10 mouse cellular contexts compared by ENCODE assay signal in the genomic region with DNA sequence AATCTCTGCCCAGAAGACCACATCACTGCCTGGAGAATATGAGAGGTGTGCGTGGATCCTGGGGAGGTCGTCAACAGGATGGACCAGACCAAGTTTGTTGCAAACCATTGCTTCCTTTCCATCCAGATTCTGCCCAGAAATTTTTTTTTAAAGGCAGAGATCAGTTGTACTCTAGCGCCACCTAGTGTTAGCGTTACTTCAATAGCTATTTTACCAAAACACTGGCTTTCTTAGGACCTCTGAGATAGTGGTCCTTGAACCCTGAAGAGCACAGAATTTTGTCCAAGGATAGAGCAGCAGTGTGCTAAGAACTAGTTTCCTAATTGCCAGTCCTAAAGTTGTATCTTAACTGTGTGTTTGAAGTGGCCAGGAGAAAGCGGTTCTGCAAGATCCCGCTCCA. TPM values are rescaled to one million over a fixed set of nuclear protein-coding genes. Genes with fewer than 3 reads are reported as not detected.
DNase-seq lines count a peak whose midpoint lies in the region; ATAC-seq and TF ChIP-seq lines count a peak whose summit lies in the region.
"Had no signal": no experiment of that assay in that cellular context is flagged by ENCODE, and none has a peak within 500 bp of the region (broad histone marks: within the 10 kb centered on the region; RNA-seq: fewer than 3 reads in every experiment).

No protein-coding gene starts in this region.

- H3K4me1 ChIP-seq in kidney, adult 2 months (ENCODE audit: control insufficient read depth, insufficient read depth, low read length): no peaks in the 10 kb centered on the region
- no peaks in the 10 kb centered on the region for H3K4me1 ChIP-seq in kidney, embryonic 14.5 days (ENCODE audit: control insufficient read depth, insufficient read depth, low read length)
- no peaks in the 10 kb centered on the region for H3K4me1 ChIP-seq in G1E (ENCODE audit: insufficient read depth, low read depth, low read length)
- no peaks in the 10 kb centered on the region for H3K4me1 ChIP-seq in cerebellum, adult 2 months (ENCODE audit: control insufficient read depth, insufficient read depth, low read length)
- H3K4me1 ChIP-seq in heart, embryonic 10.5 days: peaks cover 5% of the 10 kb centered on the region; the same call in 1 of the 2 replicates
- H3K4me1 ChIP-seq: embryonic facial prominence, embryonic 15.5 days had no signal

- H3K36me3 ChIP-seq in kidney, adult 2 months (ENCODE audit: control insufficient read depth, insufficient read depth, low read length): no peaks in the 10 kb centered on the region
- H3K36me3 ChIP-seq in kidney, embryonic 14.5 days (ENCODE audit: control insufficient read depth, insufficient read depth, low read length): no peaks in the 10 kb centered on the region
- no peaks in the 10 kb centered on the region for H3K36me3 ChIP-seq in G1E (replicated peaks)
- H3K36me3 ChIP-seq in heart, embryonic 10.5 days: no peaks in the 10 kb centered on the region
- H3K36me3 ChIP-seq: embryonic facial prominence, embryonic 15.5 days; limb, embryonic 15.5 days had no signal

- H3K27ac ChIP-seq in kidney, adult 2 months (ENCODE audit: insufficient read depth, low read depth, low read length): no peak overlapping the region
- no peak overlapping the region for H3K27ac ChIP-seq in kidney, embryonic 14.5 days (ENCODE audit: low read depth, low read length)
- H3K27ac ChIP-seq in cerebellum, adult 2 months (ENCODE audit: insufficient read depth, low read length): no peak overlapping the region
- H3K27ac ChIP-seq in heart, embryonic 10.5 days: no peak overlapping the region
- H3K27ac ChIP-seq: embryonic facial prominence, embryonic 15.5 days; limb, embryonic 15.5 days had no signal

- DNase-seq in kidney, adult 2 months: peak; percentile 42
- DNase-seq in G1E (ENCODE audit: low spot score): peak; percentile 15
- peak; percentile 11 to 31 for DNase-seq in cerebellum, adult 2 months
- DNase-seq in heart, embryonic 10.5 days (ENCODE audit: low spot score): peak; percentile 68
- DNase-seq in left cerebral cortex, postnatal 25 days (ENCODE audit: low spot score in 2 of 2): peak; percentile 55 to 66
- peak; percentile 5 to 10 for DNase-seq in natural killer cell, adult 2 months (ENCODE audit: low spot score in 2 of 2)
- no peak for DNase-seq in urinary bladder, postnatal 10 days (ENCODE audit: low spot score)

- no peak overlapping the region for H3K4me2 ChIP-seq in kidney, embryonic 14.5 days (replicated peaks; ENCODE audit: low read depth, low read length)
- H3K4me2 ChIP-seq: embryonic facial prominence, embryonic 15.5 days; limb, embryonic 15.5 days had no signal

- intact Hi-C loops in left cerebral cortex, postnatal 25 days (cut with DNase I): loop anchor here (2.0 to 5.0 kb wide), 4 partner anchors 61 to 501 kb away; no protein-coding TSS in a partner anchor

- no peak overlapping the region for H3K9ac ChIP-seq in kidney, embryonic 14.5 days (ENCODE audit: low read depth, low read length)
- H3K9ac ChIP-seq: embryonic facial prominence, embryonic 15.5 days; limb, embryonic 15.5 days had no signal

- 23% methylated on average over 6 of the region's 6 CpGs for WGBS in kidney, adult 2 months
- 28% methylated on average over 6 of the region's 6 CpGs for WGBS in kidney, embryonic 14.5 days
- WGBS in cerebellum, adult 2 months: 27% methylated on average over 6 of the region's 6 CpGs
- 25% methylated on average over 6 of the region's 6 CpGs for WGBS in heart, embryonic 10.5 days

- TF ChIP-seq POLR2A in kidney, adult 2 months (IDR thresholded peaks at IDR 0.05; ENCODE audit: low read depth, low read length): no peak
- TF ChIP-seq POLR2A in cerebellum, adult 2 months (IDR thresholded peaks at IDR 0.05; ENCODE audit: borderline replicate concordance, insufficient read depth, low read length): no peak

- H3K9me3 ChIP-seq in kidney, embryonic 14.5 days (ENCODE audit: control insufficient read depth, low read length): no peaks in the 10 kb centered on the region
- H3K9me3 ChIP-seq in G1E (replicated peaks): no peaks in the 10 kb centered on the region
- no peaks in the 10 kb centered on the region for H3K9me3 ChIP-seq in heart, embryonic 10.5 days
- H3K9me3 ChIP-seq: embryonic facial prominence, embryonic 15.5 days; limb, embryonic 15.5 days had no signal

- no peak for ATAC-seq in kidney, embryonic 14.5 days (ENCODE audit: low FRiP score, low TSS enrichment)
- no peak for ATAC-seq in G1E (ENCODE audit: extremely low read depth, insufficient number of reproducible peaks, low FRiP score, poor library complexity, severe bottlenecking)

- no peak overlapping the region for H3K4me3 ChIP-seq in kidney, adult 2 months (ENCODE audit: insufficient read depth, low read depth, low read length)
- no peak overlapping the region for H3K4me3 ChIP-seq in kidney, embryonic 14.5 days (ENCODE audit: low read length)
- H3K4me3 ChIP-seq in G1E (ENCODE audit: low read depth, low read length): no peak overlapping the region
- no peak overlapping the region for H3K4me3 ChIP-seq in cerebellum, adult 2 months (replicated peaks; ENCODE audit: insufficient read depth, low read depth, low read length)
- no peak overlapping the region for H3K4me3 ChIP-seq in heart, embryonic 10.5 days
- H3K4me3 ChIP-seq: embryonic facial prominence, embryonic 15.5 days; limb, embryonic 15.5 days had no signal

- no peaks in the 10 kb centered on the region for H3K27me3 ChIP-seq in kidney, adult 2 months (replicated peaks; ENCODE audit: control insufficient read depth, insufficient read depth, low read length)
- no peaks in the 10 kb centered on the region for H3K27me3 ChIP-seq in kidney, embryonic 14.5 days (ENCODE audit: control insufficient read depth, insufficient read depth, low read length)
- peaks cover 4% of the 10 kb centered on the region; the same call in 1 of the 2 replicates for H3K27me3 ChIP-seq in G1E (ENCODE audit: insufficient read depth, low read length)
- H3K27me3 ChIP-seq in cerebellum, adult 2 months (ENCODE audit: control insufficient read depth, insufficient read depth, low read length): no peaks in the 10 kb centered on the region
- no peaks in the 10 kb centered on the region for H3K27me3 ChIP-seq in heart, embryonic 10.5 days (ENCODE audit: insufficient read depth, poor library complexity, severe bottlenecking)
- H3K27me3 ChIP-seq: embryonic facial prominence, embryonic 15.5 days had no signal

- TF ChIP-seq CTCF in kidney, adult 2 months (conservative IDR thresholded peaks at IDR 0.05; ENCODE audit: insufficient read depth, insufficient read length, low read depth, low read length): peak; percentile 31; the same call in 1 of the 2 replicates
- peak; percentile 27; the same call in 1 of the 2 replicates for TF ChIP-seq CTCF in G1E (IDR thresholded peaks at IDR 0.05; ENCODE audit: low read depth, low read length)
- TF ChIP-seq CTCF in cerebellum, adult 2 months (IDR thresholded peaks at IDR 0.05; ENCODE audit: borderline replicate concordance, insufficient read depth, low read depth, low read length): peak; percentile 42; the same call in 1 of the 2 replicates

RNA-seq across cellular contexts. Expression of a gene that starts 47.6 kb away (rescaled TPM):
- polyA plus RNA-seq in kidney, adult 2 months (2012; rRNA removed): not detected in 2 replicates
- not detected in 2 replicates for polyA plus RNA-seq in kidney, embryonic 14.5 days (2014; fragmentation: Nextera tagmentation; extraction: Ambion mirVana)
- total RNA-seq in G1E (2014; fragmentation: Nextera tagmentation): not detected in 2 replicates
- not detected in 2 replicates for total RNA-seq in G1E (2017)
- polyA plus RNA-seq in G1E (2012): not detected in 2 replicates
- not detected in 2 replicates for polyA plus RNA-seq in cerebellum, adult 2 months (2012; rRNA removed)
- not detected in 2 replicates for polyA plus RNA-seq in heart, embryonic 10.5 days (2016; fragmentation: Nextera tagmentation; extraction: Ambion mirVana)
- total RNA-seq in left cerebral cortex, postnatal 25 days (2021): not detected
- polyA plus RNA-seq: embryonic facial prominence, embryonic 15.5 days; limb, embryonic 15.5 days had no signal
